Mouse (Mus musculus) neural tube, embryonic 15.5 days (tissue): Measurements from ENCODE around the gene Tada2b. TPM values are rescaled to one million over a fixed set of nuclear protein-coding genes. Genes with fewer than 3 reads are reported as not detected.

Experiments used
- ATAC-seq: fragments of 200-750 bp; cut with Nextera tagmentation; 2 replicates; pipeline ENCODE4 v1.8.0; 2017; ENCODE audit warnings: mild to moderate bottlenecking, moderate TSS enrichment, moderate library complexity; ENCODE audit not compliant: low FRiP score
- H3K27ac ChIP-seq: fragments of 300-500 bp; sonication (generic); replicated peaks from 2 replicates; pipeline ENCODE4 v1.5.1; 2015; ENCODE audit warnings: mild to moderate bottlenecking, inconsistent platforms
- H3K27me3 ChIP-seq: fragments of 300-500 bp; sonication (generic); replicated peaks from 2 replicates; pipeline ENCODE4 v1.6.1; 2015; ENCODE audit warnings: inconsistent platforms
- H3K36me3 ChIP-seq: fragments of 300-500 bp; sonication (generic); 2 replicates; pipeline ENCODE4 v1.6.1; 2015; ENCODE audit warnings: inconsistent platforms
- H3K4me1 ChIP-seq: fragments of 300-500 bp; sonication (generic); 2 replicates; pipeline ENCODE4 v1.6.1; 2015; ENCODE audit warnings: inconsistent platforms
- H3K4me2 ChIP-seq: fragments of 300-500 bp; sonication (generic); 2 replicates; pipeline ENCODE4 v1.6.1; 2015; ENCODE audit warnings: inconsistent platforms, mild to moderate bottlenecking, moderate library complexity
- H3K4me3 ChIP-seq: fragments of 300-500 bp; sonication (generic); replicated peaks from 2 replicates; pipeline ENCODE4 v1.5.1; 2015; ENCODE audit warnings: mild to moderate bottlenecking, inconsistent platforms
- H3K9ac ChIP-seq: fragments of 300-500 bp; sonication (generic); replicated peaks from 2 replicates; pipeline ENCODE4 v1.6.1; 2015; ENCODE audit warnings: mild to moderate bottlenecking, inconsistent platforms
- H3K9me3 ChIP-seq: fragments of 300-500 bp; sonication (generic); replicated peaks from 2 replicates; pipeline ENCODE4 v1.6.1; 2016; ENCODE audit warnings: inconsistent platforms
- WGBS: fragments of 180-500 bp; shearing (Covaris S2); methylation state at CpG from one replicate; pipeline ENCODE4 v1.1.7; 2015; ENCODE audit warnings: mixed read lengths; 5-methylcytosine and 5-hydroxymethylcytosine counted together
- polyA plus RNA-seq: library from polyadenylated mRNA; unstranded; fragments of >200 nt; fragmentation: Nextera tagmentation; extraction: Ambion mirVana; gene quantifications from 2 replicates; pipeline ENCODE4 v1.2.1, GENCODE M21; 2015

The Tada2b gene
- polyA plus RNA-seq, 1 experiment from 2014 or later, result 2.9 TPM

DNA sequence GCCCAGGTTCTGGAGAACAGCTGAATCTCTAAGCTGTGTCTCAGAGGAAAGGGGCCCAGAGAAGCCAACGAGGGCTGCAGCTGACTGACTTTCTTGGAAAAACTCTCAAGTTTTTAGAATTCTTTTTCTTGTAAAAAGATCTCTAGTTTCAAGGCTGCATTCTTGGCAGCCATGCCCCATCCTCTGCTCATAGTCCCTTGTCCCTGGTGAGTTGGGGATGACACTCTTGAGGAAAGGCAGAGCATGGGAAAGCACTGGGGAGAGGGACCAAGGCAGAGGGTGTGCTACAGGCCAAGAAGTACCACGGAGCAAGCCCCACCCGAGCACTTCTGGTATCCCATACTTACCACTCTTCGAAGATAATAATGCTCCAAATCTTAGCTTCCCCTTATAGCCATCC is 47.2 kb downstream of the Tada2b start:
- Histone ChIP-seq H3K4me1 (no peaks in the 10 kb centered on the region), H3K4me2 (no peak overlapping the region), H3K9ac (no peak overlapping the region), H3K27ac (no peak overlapping the region), H3K36me3 (no peaks in the 10 kb centered on the region), H3K27me3 (no peaks in the 10 kb centered on the region; the same call in 1 of the 2 replicates), H3K4me3 (no peak overlapping the region), H3K9me3 (no peaks in the 10 kb centered on the region)
- WGBS, result 88% methylated on average over 4 of the region's 4 CpGs
- no peak for ATAC-seq

DNA sequence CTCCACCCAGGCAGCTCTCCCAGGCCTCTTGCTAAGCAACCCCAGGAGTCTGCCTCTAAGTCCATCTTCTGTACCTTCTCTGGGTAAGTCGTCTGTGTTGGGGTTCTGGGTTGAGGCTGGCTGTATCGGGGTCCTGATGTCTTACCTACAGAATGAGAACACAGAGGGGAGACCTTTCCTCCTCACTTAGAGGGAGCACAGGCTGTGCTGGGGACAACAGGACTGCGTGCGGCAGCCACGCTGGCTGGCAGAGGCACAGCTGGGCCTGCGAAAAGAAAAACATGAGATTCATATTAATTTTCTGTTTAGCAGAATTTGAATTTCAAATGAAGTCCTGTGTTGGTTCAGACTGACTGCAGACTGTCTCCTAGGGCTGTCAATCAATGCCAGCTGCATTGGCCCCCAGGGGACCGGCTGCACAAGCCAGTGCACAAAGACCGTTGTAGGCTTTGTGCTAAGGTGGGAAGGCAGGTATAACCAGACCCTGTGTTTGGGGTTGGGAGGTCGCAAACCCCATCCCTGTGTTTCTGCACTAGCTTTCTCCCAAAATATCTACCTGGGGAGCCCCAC is 49.6 kb downstream of the Tada2b start:
- ATAC-seq, result no peak
- Histone ChIP-seq H3K9ac (no peak overlapping the region), H3K4me1 (no peaks in the 10 kb centered on the region), H3K4me2 (no peak overlapping the region), H3K27ac (no peak overlapping the region), H3K4me3 (no peak overlapping the region), H3K36me3 (no peaks in the 10 kb centered on the region), H3K9me3 (no peaks in the 10 kb centered on the region), H3K27me3 (no peaks in the 10 kb centered on the region; the same call in 1 of the 2 replicates)
- WGBS, result 48% methylated on average over 9 of the region's 9 CpGs

DNA sequence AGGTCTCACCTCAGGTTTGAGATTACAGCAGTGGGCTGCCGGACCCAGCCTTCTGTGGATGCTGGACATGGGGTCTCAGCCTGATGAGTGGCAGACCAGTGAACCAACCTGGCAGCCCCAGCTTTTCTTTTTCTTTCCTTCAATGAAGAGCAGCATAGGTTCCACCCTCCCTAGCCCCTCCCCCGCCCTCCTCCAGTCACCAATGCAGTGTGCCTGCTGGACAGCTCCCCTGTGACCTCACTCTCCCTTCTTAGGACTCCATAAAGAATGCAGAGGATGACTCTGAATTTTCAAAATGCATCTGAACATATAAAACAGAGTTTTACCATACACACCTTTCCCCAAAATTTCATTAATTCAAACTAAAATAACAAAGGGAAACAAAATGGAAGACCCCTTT is 52.4 kb downstream of the Tada2b start:
- Histone ChIP-seq H3K9me3 (no peaks in the 10 kb centered on the region), H3K4me2 (no peak overlapping the region), H3K4me3 (no peak overlapping the region), H3K36me3 (no peaks in the 10 kb centered on the region), H3K27me3 (no peaks in the 10 kb centered on the region; the same call in 1 of the 2 replicates), H3K27ac (no peak overlapping the region), H3K9ac (no peak overlapping the region), H3K4me1 (0 out of 2 replicates have a peak, but pooled peaks cover 5% of the 10 kb centered on the region)
- no peak for ATAC-seq
- WGBS, result 64% methylated on average over 2 of the region's 2 CpGs

DNA sequence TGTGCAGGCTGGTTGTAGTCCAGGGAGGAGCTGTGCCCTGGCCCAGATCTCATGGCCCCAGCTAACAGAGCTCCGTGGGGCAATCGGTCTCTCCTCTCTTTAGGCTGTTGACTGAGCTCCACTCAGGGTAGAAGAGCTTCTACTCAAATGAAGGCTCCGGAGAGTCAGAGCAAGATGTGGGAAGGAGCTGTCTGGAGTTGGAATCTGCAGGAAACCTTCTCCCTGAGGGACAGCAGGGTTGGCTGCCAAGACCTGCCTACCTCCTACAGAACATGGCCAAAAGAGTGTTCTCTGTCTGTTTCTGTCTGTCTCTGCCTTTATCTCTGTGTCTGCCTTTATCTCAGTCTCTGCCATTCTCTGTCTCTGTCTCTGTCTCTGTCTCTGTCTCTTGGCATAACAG is 54.5 kb downstream of the Tada2b start:
- ATAC-seq, result no peak
- H3K9ac ChIP-seq, result no peak overlapping the region
- WGBS, result 94% methylated on average over 3 of the region's 3 CpGs

DNA sequence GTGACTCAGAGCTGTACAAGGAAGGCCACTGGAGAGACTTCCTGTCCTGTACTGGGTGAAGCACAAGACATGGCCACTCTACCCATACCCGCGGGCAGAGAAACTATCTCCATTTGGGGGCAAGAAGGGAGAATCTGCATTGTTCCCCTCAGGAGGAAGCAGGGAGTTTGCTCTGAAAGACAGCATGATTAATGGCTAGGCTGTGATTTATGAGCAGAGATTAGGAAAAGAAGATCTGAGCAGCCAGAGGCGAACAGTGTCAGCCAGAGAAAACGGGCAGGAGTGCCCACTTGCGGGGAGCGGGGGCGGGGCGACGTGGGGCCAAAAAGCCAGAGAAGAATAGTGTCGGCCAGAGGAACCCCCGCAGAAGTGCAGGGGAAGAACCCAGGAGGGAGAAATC is 56.3 kb downstream of the Tada2b start:
- Histone ChIP-seq H3K4me2 (no peak overlapping the region), H3K9me3 (no peaks in the 10 kb centered on the region), H3K36me3 (no peaks in the 10 kb centered on the region), H3K27me3 (no peaks in the 10 kb centered on the region; the same call in 1 of the 2 replicates), H3K27ac (no peak overlapping the region), H3K4me1 (0 out of 2 replicates have a peak, but pooled peaks cover 5% of the 10 kb centered on the region), H3K9ac (no peak overlapping the region), H3K4me3 (no peak overlapping the region)
- no peak for ATAC-seq
- WGBS, result 30% methylated on average over 11 of the region's 11 CpGs

More for the DNA sequence above, 54.5 kb downstream of the Tada2b start:
- Histone ChIP-seq H3K27me3 (no peaks in the 10 kb centered on the region; the same call in 1 of the 2 replicates), H3K4me1 (0 out of 2 replicates have a peak, but pooled peaks cover 5% of the 10 kb centered on the region), H3K4me2 (no peak overlapping the region), H3K4me3 (no peak overlapping the region), H3K36me3 (no peaks in the 10 kb centered on the region), H3K9me3 (no peaks in the 10 kb centered on the region), H3K27ac (no peak overlapping the region)

DNA sequence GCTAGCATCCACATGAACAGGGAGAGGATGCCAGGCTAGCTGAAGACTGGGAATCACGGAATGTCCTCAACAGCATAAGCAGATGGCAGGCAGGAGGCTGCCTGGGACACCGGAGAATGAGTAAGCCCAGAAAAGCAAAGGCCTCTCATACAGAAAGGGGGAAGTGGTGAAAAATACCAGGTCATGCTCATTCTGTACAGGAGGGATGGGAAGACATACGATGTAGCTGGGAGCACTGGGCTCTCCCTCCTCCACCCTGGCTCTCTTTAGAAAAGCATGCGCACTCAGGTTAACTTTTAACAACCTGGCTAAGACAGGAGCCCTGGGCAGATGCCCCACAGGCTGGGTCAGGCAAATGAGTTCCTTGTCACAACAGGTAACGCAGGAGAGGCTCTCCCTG is 57.7 kb downstream of the Tada2b start:
- no peaks in the 10 kb centered on the region for H3K36me3 ChIP-seq
- H3K27ac ChIP-seq, result no peak overlapping the region
- no peaks in the 10 kb centered on the region for H3K27me3 ChIP-seq
- ATAC-seq, result no peak
- 80% methylated on average over 5 of the region's 5 CpGs for WGBS
- H3K9ac ChIP-seq, result no peak overlapping the region
- no peak overlapping the region for H3K4me2 ChIP-seq
- no peaks in the 10 kb centered on the region for H3K9me3 ChIP-seq
- H3K4me1 ChIP-seq, result 0 out of 2 replicates have a peak, but pooled peaks cover 5% of the 10 kb centered on the region
- no peak overlapping the region for H3K4me3 ChIP-seq

DNA sequence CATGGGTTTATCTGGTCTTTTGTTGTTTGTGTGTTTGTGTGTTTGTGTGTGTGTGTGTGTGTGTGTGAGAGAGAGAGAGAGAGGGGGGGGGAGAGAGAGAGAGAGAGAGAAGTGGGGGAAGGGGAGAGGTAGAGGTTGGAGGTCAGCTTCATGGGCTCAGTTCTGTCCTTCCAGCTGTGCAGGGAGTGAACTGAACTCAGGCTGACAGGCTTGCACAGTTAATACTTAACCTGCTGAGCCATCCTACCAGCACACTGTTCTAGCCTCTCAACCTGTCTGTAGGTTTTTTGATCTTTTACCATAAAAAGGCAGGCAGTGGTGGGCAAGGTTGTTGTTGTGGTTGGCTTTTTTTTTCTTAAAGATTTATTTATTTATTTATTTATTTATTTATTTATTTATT is 59.4 kb downstream of the Tada2b start:
- Histone ChIP-seq H3K27me3 (no peaks in the 10 kb centered on the region), H3K4me2 (no peak overlapping the region), H3K9me3 (no peaks in the 10 kb centered on the region), H3K36me3 (no peaks in the 10 kb centered on the region), H3K4me1 (0 out of 2 replicates have a peak, but pooled peaks cover 5% of the 10 kb centered on the region), H3K9ac (no peak overlapping the region), H3K27ac (no peak overlapping the region), H3K4me3 (no peak overlapping the region)
- no peak for ATAC-seq

Other genes with a start within 250 kb of the Tada2b start
- 14.2 and 14.8 TPM in 2 replicates for gene Sorcs2, start 86.1 kb downstream of the Tada2b start, polyA plus RNA-seq
- 42.8 and 47.1 TPM in 2 replicates for gene Grpel1, start 19.3 kb downstream of the Tada2b start, polyA plus RNA-seq
- 2.1 and 3.0 TPM in 2 replicates for gene Ccdc96, start 303 bp upstream of the Tada2b start, polyA plus RNA-seq
- gene Tbc1d14, start 109.0 kb upstream of the Tada2b start, polyA plus RNA-seq, result 55.6 and 58.9 TPM in 2 replicates
- 26.6 and 29.1 TPM in 2 replicates for gene D5Ertd579e, start 211.7 kb upstream of the Tada2b start, polyA plus RNA-seq